Mouse (Mus musculus): ENCODE results near the gene Med6. TPM values are rescaled to one million over a fixed set of nuclear protein-coding genes. Genes with fewer than 3 reads are reported as not detected.
A peak's percentile ranks its signal among the peaks of the same experiment; 100 is the strongest.
"Not testable (repeated sequence)": the region's sequence is repeated elsewhere in the genome, so short reads cannot be mapped to it uniquely, and the experiment has no call there.

The Med6 gene
- polyA plus RNA-seq, 1 experiment from 2014 or later, result 39.4 TPM

- ATAC-seq (ENCODE audit: low FRiP score, low read depth), result peak; percentile 52; the same call in 1 of the 2 replicates
- Histone ChIP-seq H3K36me3 (no peaks in the 10 kb centered on the region), H3K9ac (peak overlapping the region; percentile 77), H3K27ac (replicated peaks) (peak overlapping the region; percentile 81), H3K4me1 (replicated peaks) (peaks cover 24% of the 10 kb centered on the region), H3K27me3 (no peaks in the 10 kb centered on the region), H3K4me3 (peak overlapping the region; percentile 84), H3K4me2 (peak overlapping the region; percentile 67), H3K9me3 (no peaks in the 10 kb centered on the region)
- WGBS, result 37% methylated on average over 4 of the region's 4 CpGs
Measured at GRCm38 (mm10) chr12:81533029-81533419, 61.8 kb downstream of the Med6 start.

GRCm38 (mm10) chr12:81532316-81533028 lies 62.3 kb downstream of the Med6 start, which contains the start of the genes Gm20498 and Synj2bp:
Gene Gm20498, minus strand, starts transcription at chr12:81532905.
Gene Synj2bp, minus strand, starts transcription at chr12:81532911.
- peak; percentile 96 for ATAC-seq (ENCODE audit: low FRiP score, low read depth)
- Histone ChIP-seq H3K4me2 (peak within 1 kb of the TSS; percentile 67), H3K9ac (peak within 1 kb of the TSS; percentile 77), H3K9me3 (no peaks in the 10 kb centered on the region), H3K27me3 (no peaks in the 10 kb centered on the region), H3K36me3 (no peaks in the 10 kb centered on the region), H3K4me3 (peak within 1 kb of the TSS; percentile 84), H3K27ac (replicated peaks) (peak within 1 kb of the TSS; percentile 81), H3K4me1 (replicated peaks) (peaks cover 24% of the 10 kb centered on the region)
- under 1% methylated on average over 46 of the region's 46 CpGs for WGBS

GRCm38 (mm10) chr12:81530587-81530986 lies 64.2 kb downstream of the Med6 start:
- not testable (repeated sequence) for ATAC-seq (ENCODE audit: low FRiP score, low read depth); H3K9me3 ChIP-seq; H3K36me3 ChIP-seq; H3K9ac ChIP-seq; H3K4me3 ChIP-seq; H3K27me3 ChIP-seq; H3K27ac ChIP-seq (replicated peaks)
- 71% methylated on average over 8 of the region's 8 CpGs for WGBS
- H3K4me1 ChIP-seq (replicated peaks), result peaks cover 24% of the 10 kb centered on the region
- 0 out of 2 replicates have a peak overlapping the region, but pooled peaks have one; percentile 16 for H3K4me2 ChIP-seq

Other genes with a start within 250 kb of the Med6 start
- 0.28 and 0.51 TPM in 2 replicates for gene Gm4787, start 215.5 kb downstream of the Med6 start, polyA plus RNA-seq (2015; fragmentation: Nextera tagmentation; extraction: Ambion mirVana)
- 0.45 and 0.50 TPM in 2 replicates for gene Adam4, start 173.1 kb downstream of the Med6 start, polyA plus RNA-seq (2015; fragmentation: Nextera tagmentation; extraction: Ambion mirVana)
- 114 and 123 TPM in 2 replicates for gene Cox16, start 109.9 kb downstream of the Med6 start, polyA plus RNA-seq (2015; fragmentation: Nextera tagmentation; extraction: Ambion mirVana)
- 33.9 and 39.5 TPM in 2 replicates for gene Gm20498, start 62.1 kb downstream of the Med6 start, polyA plus RNA-seq (2015; fragmentation: Nextera tagmentation; extraction: Ambion mirVana)
- 33.3 and 40.2 TPM in 2 replicates for gene Synj2bp, start 62.1 kb downstream of the Med6 start, polyA plus RNA-seq (2015; fragmentation: Nextera tagmentation; extraction: Ambion mirVana)
- gene Adam21, start 26.5 kb downstream of the Med6 start, polyA plus RNA-seq (2015; fragmentation: Nextera tagmentation; extraction: Ambion mirVana), result 0.99 and 1.0 TPM in 2 replicates
- 18.4 and 20.6 TPM in 2 replicates for gene Ttc9, start 36.2 kb upstream of the Med6 start, polyA plus RNA-seq (2015; fragmentation: Nextera tagmentation; extraction: Ambion mirVana)
- 11.4 and 12.1 TPM in 2 replicates for gene Map3k9, start 186.2 kb upstream of the Med6 start, polyA plus RNA-seq (2015; fragmentation: Nextera tagmentation; extraction: Ambion mirVana)

Measured in hindbrain, embryonic 15.5 days (tissue).